Mouse (Mus musculus) forebrain, embryonic 11.5 days (tissue): Measurements from ENCODE around the gene Ndufv2. TPM values are rescaled to one million over a fixed set of nuclear protein-coding genes. Genes with fewer than 3 reads are reported as not detected.
"Not testable (repeated sequence)": the region's sequence is repeated elsewhere in the genome, so short reads cannot be mapped to it uniquely, and the experiment has no call there.

Experiments
- ATAC-seq: fragments of 200-750 bp; cut with Nextera tagmentation; replicated peaks from 2 replicates; pipeline ENCODE4 v1.8.0; 2017; ENCODE audit warnings: moderate TSS enrichment; ENCODE audit not compliant: low FRiP score
- DNase-seq: peaks from one replicate; pipeline ENCODE4 v3.0.0-alpha.2; 2017; ENCODE audit warnings: low spot score
- H3K27ac ChIP-seq: fragments of 300-500 bp; sonication (generic); 2 replicates; pipeline ENCODE4 v1.5.1; 2014; ENCODE audit warnings: low read depth, low read length
- H3K27me3 ChIP-seq: fragments of 300-500 bp; sonication (generic); 2 replicates; pipeline ENCODE4 v1.6.1; 2014; ENCODE audit warnings: mild to moderate bottlenecking, low read length, mixed read lengths; ENCODE audit not compliant: control insufficient read depth, insufficient read depth
- H3K36me3 ChIP-seq: fragments of 300-500 bp; sonication (generic); 2 replicates; pipeline ENCODE4 v1.6.1; 2014; ENCODE audit warnings: mild to moderate bottlenecking, low read length, moderate library complexity, mixed read lengths; ENCODE audit not compliant: control insufficient read depth, insufficient read depth
- H3K4me1 ChIP-seq: fragments of 300-500 bp; sonication (generic); replicated peaks from 2 replicates; pipeline ENCODE4 v1.6.1; 2014; ENCODE audit warnings: low read length, mixed read lengths; ENCODE audit not compliant: control insufficient read depth, insufficient read depth
- H3K4me2 ChIP-seq: fragments of 300-500 bp; sonication (generic); 2 replicates; pipeline ENCODE4 v1.6.1; 2014; ENCODE audit warnings: low read depth, mild to moderate bottlenecking, low read length, moderate library complexity, mixed read lengths; ENCODE audit not compliant: severe bottlenecking
- H3K4me3 ChIP-seq: fragments of 300-500 bp; sonication (generic); 2 replicates; pipeline ENCODE4 v1.5.1; 2014; ENCODE audit warnings: low read depth, low read length
- H3K9ac ChIP-seq: fragments of 300-500 bp; sonication (generic); 2 replicates; pipeline ENCODE4 v1.6.1; 2014; ENCODE audit warnings: low read length
- H3K9me3 ChIP-seq: fragments of 300-500 bp; sonication (generic); 2 replicates; pipeline ENCODE4 v1.6.1; 2016; ENCODE audit warnings: low read length, mixed read lengths; ENCODE audit not compliant: control insufficient read depth
- WGBS: fragments of 180-500 bp; shearing (Covaris S2); extraction: QIAGEN DNeasy Blood & Tissue Kit; methylation state at CpG from one replicate; pipeline ENCODE4 v1.1.7; 2014; 5-methylcytosine and 5-hydroxymethylcytosine counted together
- polyA plus RNA-seq: library from polyadenylated mRNA; unstranded; fragments of >200 nt; fragmentation: Nextera tagmentation; extraction: Ambion mirVana; gene quantifications from 2 replicates; pipeline ENCODE4 v1.2.1, GENCODE M21; 2014

Ndufv2 gene
- polyA plus RNA-seq, 1 experiment from 2014 or later = 317 TPM

GRCm38 (mm10) chr17:66057145-66057544 lies 44.2 kb downstream of the Ndufv2 start:
- no peaks in the 10 kb centered on the region for H3K27me3 ChIP-seq
- WGBS = 88% methylated on average over 2 of the region's 2 CpGs
- no peak overlapping the region for H3K9ac ChIP-seq
- no peak overlapping the region for H3K27ac ChIP-seq
- no peak for ATAC-seq
- H3K36me3 ChIP-seq = no peaks in the 10 kb centered on the region
- DNase-seq = no peak
- H3K9me3 ChIP-seq = no peaks in the 10 kb centered on the region
- H3K4me1 ChIP-seq = no peaks in the 10 kb centered on the region
- no peak overlapping the region for H3K4me2 ChIP-seq
- no peak overlapping the region for H3K4me3 ChIP-seq

GRCm38 (mm10) chr17:66053349-66053748 lies 48.0 kb downstream of the Ndufv2 start:
- Histone ChIP-seq H3K4me3 (no peak overlapping the region), H3K4me2 (no peak overlapping the region), H3K27ac (no peak overlapping the region), H3K4me1 (no peaks in the 10 kb centered on the region), H3K9ac (no peak overlapping the region), H3K27me3 (no peaks in the 10 kb centered on the region), H3K36me3 (no peaks in the 10 kb centered on the region), H3K9me3 (no peaks in the 10 kb centered on the region)
- no peak for DNase-seq
- 82% methylated on average over 4 of the region's 4 CpGs for WGBS
- ATAC-seq = no peak

GRCm38 (mm10) chr17:66048795-66049194 lies 52.6 kb downstream of the Ndufv2 start:
- H3K9me3 ChIP-seq = no peaks in the 10 kb centered on the region
- WGBS = 90% methylated on average over 4 of the region's 4 CpGs
- no peak overlapping the region for H3K4me3 ChIP-seq
- H3K36me3 ChIP-seq = no peaks in the 10 kb centered on the region
- no peak for DNase-seq
- H3K4me1 ChIP-seq = no peaks in the 10 kb centered on the region
- H3K9ac ChIP-seq = no peak overlapping the region
- no peak for ATAC-seq
- H3K4me2 ChIP-seq = no peak overlapping the region
- no peaks in the 10 kb centered on the region for H3K27me3 ChIP-seq
- H3K27ac ChIP-seq = no peak overlapping the region

GRCm38 (mm10) chr17:66048199-66048598 lies 53.2 kb downstream of the Ndufv2 start:
- DNase-seq = no peak
- H3K27me3 ChIP-seq = no peaks in the 10 kb centered on the region
- no peak overlapping the region for H3K9ac ChIP-seq
- H3K27ac ChIP-seq = no peak overlapping the region
- H3K4me3 ChIP-seq = no peak overlapping the region
- 69% methylated on average over 5 of the region's 5 CpGs for WGBS
- no peak for ATAC-seq
- H3K4me1 ChIP-seq = no peaks in the 10 kb centered on the region
- H3K4me2 ChIP-seq = no peak overlapping the region
- no peaks in the 10 kb centered on the region for H3K36me3 ChIP-seq
- no peaks in the 10 kb centered on the region for H3K9me3 ChIP-seq

- H3K4me1 ChIP-seq, H3K27ac ChIP-seq, H3K9me3 ChIP-seq, H3K36me3 ChIP-seq, H3K4me3 ChIP-seq, H3K4me2 ChIP-seq, H3K27me3 ChIP-seq, DNase-seq, H3K9ac ChIP-seq, ATAC-seq: not testable (repeated sequence)
- 87% methylated on average over 4 of the region's 4 CpGs for WGBS
Measured at GRCm38 (mm10) chr17:66043679-66044078, 57.7 kb downstream of the Ndufv2 start.

- H3K9me3 ChIP-seq = no peaks in the 10 kb centered on the region
- H3K36me3 ChIP-seq = no peaks in the 10 kb centered on the region
- ATAC-seq (no peak), DNase-seq (no peak)
- no peak overlapping the region for H3K4me2 ChIP-seq
- 88% methylated on average over 5 of the region's 5 CpGs for WGBS
- H3K9ac ChIP-seq = no peak overlapping the region
- no peaks in the 10 kb centered on the region for H3K4me1 ChIP-seq
- no peaks in the 10 kb centered on the region for H3K27me3 ChIP-seq
- no peak overlapping the region for H3K27ac ChIP-seq
- no peak overlapping the region for H3K4me3 ChIP-seq
Measured at GRCm38 (mm10) chr17:66041020-66041419, 60.3 kb downstream of the Ndufv2 start.

GRCm38 (mm10) chr17:66033239-66033638 lies 68.1 kb downstream of the Ndufv2 start:
- H3K36me3 ChIP-seq = no peaks in the 10 kb centered on the region
- H3K27me3 ChIP-seq = no peaks in the 10 kb centered on the region
- H3K27ac ChIP-seq = no peak overlapping the region
- ATAC-seq = no peak
- H3K4me2 ChIP-seq = no peak overlapping the region
- no peak overlapping the region for H3K9ac ChIP-seq
- no peaks in the 10 kb centered on the region for H3K9me3 ChIP-seq
- WGBS = 94% methylated on average over 5 of the region's 5 CpGs
- H3K4me1 ChIP-seq = no peaks in the 10 kb centered on the region
- no peak for DNase-seq
- no peak overlapping the region for H3K4me3 ChIP-seq

- Histone ChIP-seq H3K9ac (no peak overlapping the region), H3K27me3 (no peaks in the 10 kb centered on the region), H3K4me1 (no peaks in the 10 kb centered on the region), H3K9me3 (no peaks in the 10 kb centered on the region), H3K4me3 (no peak overlapping the region), H3K36me3 (no peaks in the 10 kb centered on the region), H3K4me2 (no peak overlapping the region), H3K27ac (no peak overlapping the region)
- no peak for ATAC-seq
- DNase-seq = no peak
- WGBS = 91% methylated on average over 5 of the region's 5 CpGs
Measured at GRCm38 (mm10) chr17:66031991-66032390, 69.4 kb downstream of the Ndufv2 start.
